Mouse (Mus musculus): ENCODE measurements at regions not wholly inside any gene's neighbourhood (a gene's known extent, or its start where the extent isn't known, plus 50 kb on each side); places are given as distances from the start of the nearest gene placed in this dataset.

GRCm38 (mm10) chr17:47189770-47190169 lies 178.9 kb upstream of the Mrps10 start:
- ATAC-seq (replicated peaks; ENCODE audit: poor library complexity), result no peak

DNA sequence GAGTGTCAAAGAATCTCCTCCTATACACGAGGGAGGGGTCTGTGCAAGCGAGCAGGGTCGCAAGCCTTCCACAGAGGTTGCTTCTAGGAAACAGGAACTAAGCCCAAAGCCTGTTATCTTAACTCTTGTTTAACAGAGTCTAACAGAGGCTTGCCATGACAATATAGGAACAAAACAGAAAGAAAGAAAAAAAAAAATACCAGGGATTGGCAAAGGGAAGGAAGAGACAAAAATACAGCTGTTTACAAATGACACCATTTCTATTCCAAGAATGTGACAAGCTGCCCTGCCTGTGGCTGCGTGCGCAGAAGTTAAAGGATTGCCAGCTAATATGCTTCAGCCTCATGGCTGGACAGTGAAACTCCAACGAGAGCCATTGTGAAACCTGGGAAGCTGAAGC lies 173.8 kb upstream of the Ubr2 start:
- ATAC-seq (replicated peaks; ENCODE audit: poor library complexity), result peak; percentile 88

DNA sequence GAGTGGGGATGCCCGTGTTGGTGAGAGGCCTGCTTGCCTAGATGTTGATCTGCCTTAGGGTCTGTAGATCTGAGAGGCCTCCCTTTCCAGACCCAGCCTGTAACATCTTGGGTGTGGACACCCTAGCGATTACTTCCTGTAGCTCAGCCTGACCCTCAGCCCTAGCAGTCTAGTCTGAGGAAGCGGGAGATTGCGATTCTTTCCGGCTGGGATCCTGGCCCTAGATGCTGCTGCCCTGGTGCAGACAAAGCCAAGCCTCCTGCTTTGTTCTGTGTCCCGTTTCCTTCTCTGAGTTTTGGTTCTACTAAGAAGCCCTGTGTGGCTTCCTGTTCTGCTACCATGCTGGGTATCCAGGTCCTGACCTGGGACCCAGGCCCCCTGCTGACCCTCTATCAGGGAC lies 171.8 kb upstream of the Ubr2 start:
- 0 out of 2 replicates have a peak, but pooled peaks have one; percentile 7 for ATAC-seq (replicated peaks; ENCODE audit: poor library complexity)

GRCm38 (mm10) chr17:47179410-47179809 lies 169.1 kb upstream of the Ubr2 start:
- no peak for ATAC-seq (replicated peaks; ENCODE audit: poor library complexity)

GRCm38 (mm10) chr17:47178705-47179104 lies 168.3 kb upstream of the Ubr2 start:
- no peak for ATAC-seq (replicated peaks; ENCODE audit: poor library complexity)

DNA sequence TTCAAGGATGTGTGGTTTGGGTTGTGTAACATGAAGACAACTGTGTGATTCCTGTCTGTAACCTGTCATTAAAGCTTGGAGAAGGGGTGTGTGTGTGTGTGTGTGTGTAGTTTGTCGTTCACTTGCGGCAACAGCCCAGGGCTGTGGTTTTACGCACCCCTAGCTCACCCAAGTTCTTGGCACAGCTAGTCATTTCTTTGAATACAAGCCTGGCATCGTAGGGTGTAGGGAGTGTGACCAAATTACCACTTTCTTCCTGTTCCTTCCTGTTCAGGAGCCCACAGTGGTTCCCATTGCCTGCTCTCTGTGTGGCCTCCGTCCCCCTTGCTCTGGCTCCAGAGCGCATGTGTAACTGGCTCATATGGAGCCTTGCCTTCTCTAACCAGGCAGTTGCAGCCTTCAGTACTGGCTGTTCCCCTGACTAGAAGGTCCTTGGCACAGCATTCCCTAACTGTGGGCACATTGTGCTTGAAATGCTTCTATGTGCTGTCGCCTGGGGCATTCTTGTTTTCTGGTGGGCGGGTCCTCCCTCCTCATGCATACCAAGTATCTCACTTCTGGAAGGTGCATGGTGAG lies 167.4 kb upstream of the Ubr2 start:
- ATAC-seq (replicated peaks; ENCODE audit: poor library complexity), result peak; percentile 74

GRCm38 (mm10) chr17:47176328-47176727 lies 166.0 kb upstream of the Ubr2 start:
- no peak for ATAC-seq (replicated peaks; ENCODE audit: poor library complexity)

GRCm38 (mm10) chr17:47174748-47175215 lies 164.4 kb upstream of the Ubr2 start:
- peak; percentile 83 for ATAC-seq (replicated peaks; ENCODE audit: poor library complexity)

DNA sequence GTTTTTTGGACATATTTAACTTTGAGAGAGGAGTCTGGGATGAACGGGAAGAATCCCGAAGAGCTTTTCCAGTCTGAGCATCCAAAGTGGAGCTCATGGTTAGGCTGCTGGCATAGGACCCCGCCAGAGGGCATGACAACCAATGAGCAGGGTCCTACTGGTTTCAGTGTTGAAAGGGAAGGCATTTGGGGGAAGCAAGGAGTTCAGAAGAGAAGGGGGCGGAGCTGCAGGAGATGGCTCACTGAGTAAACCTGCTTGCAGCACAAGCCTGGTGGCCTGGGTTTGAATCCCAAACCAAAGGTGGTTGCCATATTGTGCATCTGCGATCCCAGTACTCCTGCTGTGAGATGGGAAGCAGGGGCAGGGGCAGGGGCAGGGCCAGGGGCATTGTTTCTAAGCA lies 161.4 kb upstream of the Ubr2 start:
- ATAC-seq (replicated peaks; ENCODE audit: poor library complexity), result no peak

- no peak for ATAC-seq (replicated peaks; ENCODE audit: poor library complexity)
Observed at GRCm38 (mm10) chr17:47170978-47171593, 160.7 kb upstream of the Ubr2 start.

DNA sequence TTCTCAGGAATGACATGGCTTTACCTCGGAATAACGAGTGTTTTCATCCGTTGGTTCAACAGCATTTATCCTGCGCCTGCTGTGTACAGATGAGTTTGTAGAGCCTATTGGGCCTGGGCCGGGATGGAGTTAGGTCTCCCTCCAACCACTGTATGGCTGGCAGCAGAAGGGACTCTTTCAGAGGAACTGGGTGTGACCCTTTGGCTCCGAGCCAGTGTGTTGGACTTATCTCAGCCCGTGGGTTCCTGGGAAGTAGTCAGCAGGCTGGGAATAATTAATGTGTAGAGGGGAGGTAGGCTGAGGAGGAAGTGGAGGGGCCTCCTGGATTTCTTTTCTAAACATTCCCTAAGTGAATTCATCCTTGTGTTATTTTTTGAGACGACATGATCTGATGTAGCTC lies 157.7 kb upstream of the Ubr2 start:
- no peak for ATAC-seq (replicated peaks; ENCODE audit: poor library complexity)

GRCm38 (mm10) chr17:47163677-47164340 lies 153.5 kb upstream of the Ubr2 start:
- no peak for ATAC-seq (replicated peaks; ENCODE audit: poor library complexity)

GRCm38 (mm10) chr17:47162459-47162858 lies 152.1 kb upstream of the Ubr2 start:
- ATAC-seq (replicated peaks; ENCODE audit: poor library complexity), result no peak

DNA sequence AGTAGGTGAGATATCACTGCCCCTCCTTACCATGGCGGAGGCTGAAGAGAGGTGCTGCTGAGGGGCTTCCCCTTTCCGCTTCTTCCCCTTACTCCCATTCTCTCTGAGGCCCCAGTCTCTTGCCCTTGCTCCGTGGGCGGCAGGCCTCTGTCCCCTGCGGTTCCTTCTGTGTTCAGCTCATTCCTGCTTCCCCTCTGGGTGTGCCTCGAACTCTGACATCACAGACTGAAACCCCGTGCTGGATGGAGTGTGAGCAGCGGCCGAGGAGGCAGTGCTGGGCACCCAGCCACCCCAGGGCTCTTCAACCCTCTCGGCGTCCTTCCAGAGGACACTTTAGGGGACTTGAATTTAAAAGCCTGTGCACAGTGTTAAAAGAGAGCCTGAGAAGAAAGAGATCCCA lies 145.9 kb upstream of the Ubr2 start:
- peak; percentile 57 for ATAC-seq (replicated peaks; ENCODE audit: poor library complexity)

DNA sequence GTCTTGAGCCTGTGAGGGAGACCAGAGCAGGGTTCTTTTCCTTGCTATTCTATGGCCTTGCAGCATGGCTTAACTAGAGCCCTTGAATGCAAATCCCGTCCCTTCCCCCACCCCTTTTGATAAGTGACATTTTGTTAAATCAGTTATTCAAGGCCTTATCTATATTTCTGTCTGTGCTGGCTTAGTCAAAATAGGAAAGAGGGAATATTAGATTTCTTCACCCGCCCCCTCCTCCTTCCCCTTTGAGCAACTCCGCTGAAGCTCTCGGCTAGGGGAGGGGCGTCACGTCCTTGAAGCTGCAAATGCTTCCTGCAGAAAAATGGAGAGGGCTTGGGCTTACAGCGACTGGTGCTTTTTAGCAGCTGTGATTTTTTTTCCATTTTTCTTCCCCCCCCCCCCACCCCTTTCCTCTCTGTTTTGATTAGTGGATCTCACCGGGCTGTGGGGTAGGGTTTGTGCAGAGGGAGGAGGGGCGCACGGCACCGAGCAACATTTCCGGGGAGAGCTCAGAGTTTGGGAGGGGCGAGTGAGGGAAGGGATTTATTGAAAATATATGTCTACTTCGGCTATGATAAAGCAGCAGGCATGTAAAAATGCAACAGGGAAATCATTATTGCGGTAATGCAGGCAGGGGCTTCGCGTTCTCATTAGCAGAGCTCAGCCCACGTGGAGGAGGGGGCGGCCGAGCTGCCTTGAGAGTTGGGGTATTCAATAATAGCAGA lies 141.4 kb upstream of the Ubr2 start:
- ATAC-seq (replicated peaks; ENCODE audit: poor library complexity), result no peak

- no peak for ATAC-seq (replicated peaks; ENCODE audit: poor library complexity)
Observed at GRCm38 (mm10) chr17:47151193-47151556, 140.8 kb upstream of the Ubr2 start.

DNA sequence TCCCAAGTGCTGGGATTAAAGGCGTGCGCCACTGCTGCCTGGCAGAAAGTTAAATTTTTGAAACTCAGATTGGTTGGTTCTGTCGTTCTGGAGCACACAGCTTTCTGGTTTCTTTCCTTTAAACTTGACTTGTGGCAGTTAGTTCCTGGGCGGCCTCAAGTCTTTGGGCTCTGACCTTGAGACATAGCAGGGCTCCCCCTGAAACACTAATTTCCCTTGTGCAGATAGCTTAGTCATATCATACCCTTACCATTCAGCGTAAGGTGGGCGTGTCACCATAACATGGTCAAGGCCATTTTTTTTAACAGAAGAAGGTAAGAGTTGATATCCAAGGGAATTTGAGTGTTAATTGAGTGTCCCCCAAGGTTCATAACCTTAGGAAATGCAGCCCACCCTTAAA lies 140.3 kb upstream of the Ubr2 start:
- no peak for ATAC-seq (replicated peaks; ENCODE audit: poor library complexity)

GRCm38 (mm10) chr17:47149662-47150061 lies 139.3 kb upstream of the Ubr2 start:
- ATAC-seq (replicated peaks; ENCODE audit: poor library complexity), result no peak

DNA sequence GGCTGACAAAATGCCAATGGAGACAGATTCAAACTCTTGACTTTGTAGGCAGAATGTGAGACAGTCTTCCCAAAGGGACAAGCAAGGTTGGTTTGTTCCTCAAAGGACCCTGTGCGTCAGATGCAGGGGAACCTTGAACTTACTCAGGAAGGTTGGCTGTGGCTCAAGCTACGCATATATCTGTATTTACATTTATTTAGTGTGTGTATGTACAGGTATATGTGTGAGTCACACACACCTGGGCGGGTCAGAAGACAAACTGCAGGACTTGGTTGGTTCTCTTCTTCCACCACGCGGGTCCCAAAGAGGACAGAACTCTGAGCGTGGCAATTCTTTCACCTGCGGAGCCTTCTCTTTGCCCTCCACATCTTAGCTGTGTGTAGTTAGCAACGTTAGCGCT lies 138.8 kb upstream of the Ubr2 start:
- no peak for ATAC-seq (replicated peaks; ENCODE audit: poor library complexity)

DNA sequence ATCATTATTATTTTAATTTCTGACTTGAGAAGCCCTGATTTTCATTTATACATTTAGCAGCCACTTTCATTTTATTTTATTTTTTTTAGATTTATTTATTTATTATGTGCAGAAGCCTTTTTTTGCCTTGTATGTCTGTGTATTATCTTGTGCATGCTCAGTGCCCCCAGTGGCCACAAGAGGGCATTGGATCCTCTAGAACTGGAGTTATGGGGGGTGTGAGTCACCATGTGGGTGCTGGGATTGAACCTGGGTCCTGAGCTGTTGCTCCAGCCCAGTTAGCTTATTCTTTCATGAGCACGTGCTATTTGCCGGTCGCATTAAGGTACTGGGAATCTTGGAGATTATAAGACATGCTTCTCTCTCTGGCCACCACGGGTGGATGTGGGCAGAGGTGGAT lies 136.3 kb upstream of the Ubr2 start:
- ATAC-seq (replicated peaks; ENCODE audit: poor library complexity), result peak; percentile 74

GRCm38 (mm10) chr17:47145590-47145989 lies 135.2 kb upstream of the Ubr2 start:
- ATAC-seq (replicated peaks; ENCODE audit: poor library complexity), result no peak

DNA sequence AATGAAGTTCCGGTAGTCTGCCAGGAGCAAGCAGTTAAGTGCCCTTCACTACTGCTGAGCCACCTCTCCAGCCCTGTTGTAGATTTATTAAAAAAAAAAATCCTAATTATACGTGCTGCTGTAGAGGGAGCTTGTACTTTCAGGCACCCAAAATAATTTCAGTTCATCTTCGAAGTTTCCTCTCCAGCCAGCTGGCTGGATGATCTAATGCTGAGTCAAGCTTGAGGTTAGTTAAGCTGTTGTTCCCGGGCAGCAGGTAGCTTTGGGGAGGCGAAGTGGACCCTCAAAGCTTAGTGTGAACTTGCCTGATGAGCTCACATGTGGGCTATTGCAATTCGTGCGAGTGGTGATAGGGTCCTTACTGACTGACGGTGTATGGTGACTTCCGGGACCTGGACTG lies 134.6 kb upstream of the Ubr2 start:
- ATAC-seq (replicated peaks; ENCODE audit: poor library complexity), result no peak
